Mouse (Mus musculus): Measurements from ENCODE around the gene Zdhhc22. TPM values are rescaled to one million over a fixed set of nuclear protein-coding genes. Genes with fewer than 3 reads are reported as not detected.

Zdhhc22 gene
- polyA plus RNA-seq, 1 experiment, result 0.01 TPM

GRCm38 (mm10) chr12:86995931-86996330 is 5.7 kb upstream of the Zdhhc22 start:
- H3K79me2 ChIP-seq (ENCODE audit: control insufficient read depth, insufficient read depth), result no peaks in the 10 kb centered on the region
- peaks cover 17% of the 10 kb centered on the region for H3K27me3 ChIP-seq (ENCODE audit: control insufficient read depth, insufficient read depth, insufficient read length)
- H3K4me3 ChIP-seq, result no peak overlapping the region
- TF ChIP-seq TCF12 (IDR thresholded peaks at IDR 0.05; ENCODE audit: insufficient read depth, poor library complexity, severe bottlenecking) (no peak), POLR2AphosphoS2 (IDR thresholded peaks at IDR 0.05; ENCODE audit: insufficient read length, low read depth) (no peak), CEBPB (IDR thresholded peaks at IDR 0.05; ENCODE audit: insufficient read depth, poor library complexity, severe bottlenecking) (no peak), MYOG (IDR thresholded peaks at IDR 0.05; ENCODE audit: control insufficient read depth in 1 of 3, insufficient read depth in 1 of 3, insufficient read length in 2 of 3, low read depth in 2 of 3) (no peak), E2F4 (IDR thresholded peaks at IDR 0.05; ENCODE audit: insufficient read depth) (no peak), SRF (IDR thresholded peaks at IDR 0.05; ENCODE audit: control insufficient read depth, insufficient read length, low read depth) (no peak), REST (IDR thresholded peaks at IDR 0.05; ENCODE audit: insufficient read depth, insufficient read length) (no peak), USF1 (IDR thresholded peaks at IDR 0.05; ENCODE audit: low read depth) (no peak), MYOD1 (IDR thresholded peaks at IDR 0.05; ENCODE audit: control insufficient read depth in 1 of 3, insufficient read length in 2 of 3, low read depth in 2 of 3) (no peak), POLR2A (IDR thresholded peaks at IDR 0.05; ENCODE audit: insufficient read length, low read depth) (no peak), TCF3 (IDR thresholded peaks at IDR 0.05; ENCODE audit: insufficient read length, low read depth) (no peak), MAX (IDR thresholded peaks at IDR 0.05; ENCODE audit: low read depth) (no peak)
- no peak overlapping the region for H3ac ChIP-seq (ENCODE audit: control insufficient read depth, insufficient read length)
- H3K36me3 ChIP-seq (ENCODE audit: control insufficient read depth, insufficient read depth), result no peaks in the 10 kb centered on the region
- no peak overlapping the region for H3K4me2 ChIP-seq (ENCODE audit: low read depth)

GRCm38 (mm10) chr12:86994776-86995175 is 4.5 kb upstream of the Zdhhc22 start:
- Histone ChIP-seq H3K36me3 (ENCODE audit: control insufficient read depth, insufficient read depth) (no peaks in the 10 kb centered on the region), H3K4me2 (ENCODE audit: low read depth) (no peak overlapping the region), H3K27me3 (ENCODE audit: control insufficient read depth, insufficient read depth, insufficient read length) (peaks cover 28% of the 10 kb centered on the region), H3K4me3 (no peak overlapping the region), H3ac (ENCODE audit: control insufficient read depth, insufficient read length) (no peak overlapping the region), H3K79me2 (ENCODE audit: control insufficient read depth, insufficient read depth) (no peaks in the 10 kb centered on the region)
- TF ChIP-seq USF1 (IDR thresholded peaks at IDR 0.05; ENCODE audit: low read depth), result no peak
- TF ChIP-seq TCF3 (IDR thresholded peaks at IDR 0.05; ENCODE audit: insufficient read length, low read depth), result no peak

GRCm38 (mm10) chr12:86994166-86994565 is 3.9 kb upstream of the Zdhhc22 start:
- Histone ChIP-seq H3ac (ENCODE audit: control insufficient read depth, insufficient read length) (no peak overlapping the region), H3K27me3 (ENCODE audit: control insufficient read depth, insufficient read depth, insufficient read length) (peaks cover 32% of the 10 kb centered on the region), H3K4me2 (ENCODE audit: low read depth) (no peak overlapping the region), H3K36me3 (ENCODE audit: control insufficient read depth, insufficient read depth) (no peaks in the 10 kb centered on the region), H3K79me2 (ENCODE audit: control insufficient read depth, insufficient read depth) (no peaks in the 10 kb centered on the region), H3K4me3 (no peak overlapping the region)
- peak; percentile 100 for TF ChIP-seq REST (IDR thresholded peaks at IDR 0.05; ENCODE audit: insufficient read depth, insufficient read length)
- TF ChIP-seq CEBPB (IDR thresholded peaks at IDR 0.05; ENCODE audit: insufficient read depth, poor library complexity, severe bottlenecking), result no peak
- no peak for TF ChIP-seq MYOD1 (IDR thresholded peaks at IDR 0.05; ENCODE audit: control insufficient read depth in 1 of 3, insufficient read length in 2 of 3, low read depth in 2 of 3)
- no peak for TF ChIP-seq USF1 (IDR thresholded peaks at IDR 0.05; ENCODE audit: low read depth)

DNA sequence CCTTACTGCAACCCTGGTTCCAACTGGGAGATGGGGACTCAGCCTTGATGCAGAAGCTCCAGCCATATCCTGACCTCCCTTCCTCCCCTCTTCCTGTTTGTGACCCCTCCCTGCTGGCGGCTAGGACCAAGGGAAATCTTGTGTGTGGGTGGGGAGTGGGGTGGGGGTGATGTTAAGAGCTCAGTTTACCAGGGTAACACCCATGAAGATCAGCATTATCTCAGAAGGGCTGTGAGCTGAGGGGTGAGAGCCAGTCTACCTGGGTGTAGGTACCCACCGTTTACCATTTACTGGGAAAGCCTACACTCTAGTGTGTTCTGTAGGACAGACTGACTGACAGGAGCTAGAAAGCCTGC is 503 bp upstream of the Zdhhc22 start:
- Histone ChIP-seq H3K79me2 (ENCODE audit: control insufficient read depth, insufficient read depth) (no peaks in the 10 kb centered on the region), H3K4me2 (ENCODE audit: low read depth) (no peak overlapping the region), H3K27me3 (ENCODE audit: control insufficient read depth, insufficient read depth, insufficient read length) (peaks cover 56% of the 10 kb centered on the region), H3ac (ENCODE audit: control insufficient read depth, insufficient read length) (no peak overlapping the region), H3K4me3 (no peak overlapping the region), H3K36me3 (ENCODE audit: control insufficient read depth, insufficient read depth) (no peaks in the 10 kb centered on the region)
- TF ChIP-seq REST (IDR thresholded peaks at IDR 0.05; ENCODE audit: insufficient read depth, insufficient read length), result no peak
- TF ChIP-seq MYOG (IDR thresholded peaks at IDR 0.05; ENCODE audit: control insufficient read depth in 1 of 3, insufficient read depth in 1 of 3, insufficient read length in 2 of 3, low read depth in 2 of 3), result no peak
- TF ChIP-seq POLR2AphosphoS2 (IDR thresholded peaks at IDR 0.05; ENCODE audit: insufficient read length, low read depth), result no peak
- no peak for TF ChIP-seq POLR2A (IDR thresholded peaks at IDR 0.05; ENCODE audit: insufficient read length, low read depth)
- TF ChIP-seq TCF12 (IDR thresholded peaks at IDR 0.05; ENCODE audit: insufficient read depth, poor library complexity, severe bottlenecking), result no peak
- TF ChIP-seq E2F4 (IDR thresholded peaks at IDR 0.05; ENCODE audit: insufficient read depth), result no peak
- TF ChIP-seq SRF (IDR thresholded peaks at IDR 0.05; ENCODE audit: control insufficient read depth, insufficient read length, low read depth), result no peak
- no peak for TF ChIP-seq MYOD1 (IDR thresholded peaks at IDR 0.05; ENCODE audit: control insufficient read depth in 1 of 3, insufficient read length in 2 of 3, low read depth in 2 of 3)
- no peak for TF ChIP-seq USF1 (IDR thresholded peaks at IDR 0.05; ENCODE audit: low read depth)
- TF ChIP-seq CEBPB (IDR thresholded peaks at IDR 0.05; ENCODE audit: insufficient read depth, poor library complexity, severe bottlenecking), result no peak
- TF ChIP-seq TCF3 (IDR thresholded peaks at IDR 0.05; ENCODE audit: insufficient read length, low read depth), result no peak
- no peak for TF ChIP-seq MAX (IDR thresholded peaks at IDR 0.05; ENCODE audit: low read depth)

DNA sequence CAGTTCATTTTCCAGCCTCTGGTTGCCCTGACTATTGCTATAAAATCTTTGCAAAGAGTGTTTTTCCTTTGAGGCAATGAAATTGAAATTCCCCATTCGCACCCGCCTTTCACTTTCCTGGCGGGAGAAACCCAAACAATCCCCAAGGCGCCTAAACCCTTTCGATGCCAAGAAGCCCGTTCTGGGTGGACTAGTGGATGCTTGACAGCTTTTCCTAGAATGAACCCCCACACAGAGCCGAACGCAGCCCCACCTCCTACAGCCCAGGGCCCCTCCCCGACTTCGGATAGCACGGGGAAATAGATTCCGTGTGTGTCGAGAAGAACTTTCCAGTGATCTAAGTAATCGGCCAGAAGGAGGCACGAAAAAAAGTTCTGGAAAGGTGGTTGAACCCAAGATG is 852 bp downstream of the Zdhhc22 start:
- Histone ChIP-seq H3K27me3 (ENCODE audit: control insufficient read depth, insufficient read depth, insufficient read length) (peaks cover 56% of the 10 kb centered on the region), H3K4me2 (ENCODE audit: low read depth) (no peak overlapping the region), H3K4me3 (no peak overlapping the region), H3ac (ENCODE audit: control insufficient read depth, insufficient read length) (no peak overlapping the region), H3K79me2 (ENCODE audit: control insufficient read depth, insufficient read depth) (no peaks in the 10 kb centered on the region), H3K36me3 (ENCODE audit: control insufficient read depth, insufficient read depth) (no peaks in the 10 kb centered on the region)
- no peak for TF ChIP-seq E2F4 (IDR thresholded peaks at IDR 0.05; ENCODE audit: insufficient read depth)
- no peak for TF ChIP-seq SRF (IDR thresholded peaks at IDR 0.05; ENCODE audit: control insufficient read depth, insufficient read length, low read depth)
- no peak for TF ChIP-seq TCF12 (IDR thresholded peaks at IDR 0.05; ENCODE audit: insufficient read depth, poor library complexity, severe bottlenecking)
- no peak for TF ChIP-seq REST (IDR thresholded peaks at IDR 0.05; ENCODE audit: insufficient read depth, insufficient read length)
- no peak for TF ChIP-seq POLR2AphosphoS2 (IDR thresholded peaks at IDR 0.05; ENCODE audit: insufficient read length, low read depth)
- no peak for TF ChIP-seq MYOG (IDR thresholded peaks at IDR 0.05; ENCODE audit: control insufficient read depth in 1 of 3, insufficient read depth in 1 of 3, insufficient read length in 2 of 3, low read depth in 2 of 3)
- no peak for TF ChIP-seq USF1 (IDR thresholded peaks at IDR 0.05; ENCODE audit: low read depth)
- TF ChIP-seq POLR2A (IDR thresholded peaks at IDR 0.05; ENCODE audit: insufficient read length, low read depth), result no peak
- no peak for TF ChIP-seq CEBPB (IDR thresholded peaks at IDR 0.05; ENCODE audit: insufficient read depth, poor library complexity, severe bottlenecking)
- TF ChIP-seq MYOD1 (IDR thresholded peaks at IDR 0.05; ENCODE audit: control insufficient read depth in 1 of 3, insufficient read length in 2 of 3, low read depth in 2 of 3), result no peak
- TF ChIP-seq MAX (IDR thresholded peaks at IDR 0.05; ENCODE audit: low read depth), result no peak
- no peak for TF ChIP-seq TCF3 (IDR thresholded peaks at IDR 0.05; ENCODE audit: insufficient read length, low read depth)
